In the genomic region with DNA sequence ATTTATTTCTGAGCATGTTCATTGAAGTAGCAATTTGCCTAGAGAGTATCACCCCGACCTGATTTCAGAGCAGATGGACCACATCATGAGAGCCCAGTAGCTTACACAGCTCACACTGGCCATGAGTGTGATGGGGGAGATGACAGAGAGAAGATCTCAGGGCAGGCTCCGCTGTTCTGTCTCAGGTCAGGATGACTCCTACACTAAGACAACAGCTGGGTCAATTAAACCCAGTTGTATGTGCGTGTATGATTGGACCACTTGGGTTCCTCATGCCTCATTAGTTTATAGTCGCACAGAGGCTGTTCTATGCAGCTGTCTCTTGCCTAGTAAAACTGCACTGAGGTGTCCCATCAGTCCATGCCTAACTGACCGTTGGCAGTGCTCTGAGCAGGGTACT, we compare ENCODE assay signal across 27 mouse cellular contexts.
DNase-seq lines count a peak whose midpoint lies in the region; ATAC-seq and TF ChIP-seq lines count a peak whose summit lies in the region.
"Had no signal": no experiment of that assay in that cellular context is flagged by ENCODE, and none has a peak within 500 bp of the region (broad histone marks: within the 10 kb centered on the region; RNA-seq: fewer than 3 reads in every experiment).

No protein-coding gene starts in this region.

- DNase-seq in kidney, adult 2 months: no peak
- DNase-seq in kidney, postnatal 36 days: no peak
- DNase-seq in cerebellum, postnatal 10 days: no peak
- DNase-seq: adrenal gland, adult 8-10 months; adrenal gland, postnatal 14 days; adrenal gland, postnatal 36 days; cerebellum, adult 11-12 months; cerebellum, adult 2 months; cerebellum, adult 9-10 months; cerebellum, postnatal 14 days; cerebellum, postnatal 36 days; embryo, embryonic 11 days had no signal

- ATAC-seq in kidney, embryonic 14.5 days (ENCODE audit: low FRiP score, low TSS enrichment): peak; percentile 86
- peak; percentile 79 for ATAC-seq in kidney, embryonic 16.5 days (ENCODE audit: low FRiP score, low TSS enrichment)
- ATAC-seq: activated CD4-positive, CD25-positive, alpha-beta regulatory T cell, adult 4 months; CD4-positive, CD25-positive, alpha-beta regulatory T cell, adult 4 months; forebrain, embryonic 14.5 days; forebrain, embryonic 16.5 days had no signal

- TF ChIP-seq CTCF in kidney, adult 2 months (conservative IDR thresholded peaks at IDR 0.05; ENCODE audit: insufficient read depth, insufficient read length, low read depth, low read length): no peak
- TF ChIP-seq CTCF in C2C12 (IDR thresholded peaks at IDR 0.05; ENCODE audit: control insufficient read depth, insufficient read depth, insufficient read length): no peak

- H3K4me3 ChIP-seq in kidney, embryonic 14.5 days (ENCODE audit: low read length): no peak overlapping the region
- H3K4me3 ChIP-seq in kidney, adult 2 months (ENCODE audit: insufficient read depth, low read depth, low read length): no peak overlapping the region
- H3K4me3 ChIP-seq in kidney, embryonic 16.5 days (ENCODE audit: low read length): no peak overlapping the region
- H3K4me3 ChIP-seq in C2C12 (ENCODE audit: insufficient read depth, poor library complexity, severe bottlenecking): no peak overlapping the region
- H3K4me3 ChIP-seq: embryonic facial prominence, embryonic 13.5 days; embryonic facial prominence, embryonic 15.5 days; erythroblast, embryonic 14.5 days; forebrain, embryonic 10.5 days; forebrain, embryonic 12.5 days had no signal

- H3K4me2 ChIP-seq in kidney, embryonic 14.5 days (replicated peaks; ENCODE audit: low read depth, low read length): no peak overlapping the region
- H3K4me2 ChIP-seq in kidney, embryonic 16.5 days (replicated peaks; ENCODE audit: low read depth, low read length): no peak overlapping the region
- H3K4me2 ChIP-seq: embryonic facial prominence, embryonic 13.5 days; embryonic facial prominence, embryonic 15.5 days; forebrain, embryonic 12.5 days had no signal

- H3K27me3 ChIP-seq in kidney, embryonic 14.5 days (ENCODE audit: control insufficient read depth, insufficient read depth, low read length): no peaks in the 10 kb centered on the region
- no peaks in the 10 kb centered on the region for H3K27me3 ChIP-seq in kidney, adult 2 months (replicated peaks; ENCODE audit: control insufficient read depth, insufficient read depth, low read length)
- no peaks in the 10 kb centered on the region for H3K27me3 ChIP-seq in kidney, embryonic 16.5 days (ENCODE audit: insufficient read depth, low read length)
- no peaks in the 10 kb centered on the region for H3K27me3 ChIP-seq in C2C12 (ENCODE audit: control insufficient read depth, insufficient read depth, insufficient read length)
- H3K27me3 ChIP-seq: CH12.LX; embryonic facial prominence, embryonic 13.5 days; embryonic facial prominence, embryonic 15.5 days; forebrain, embryonic 12.5 days; Patski had no signal

- no peaks in the 10 kb centered on the region for H3K79me3 ChIP-seq in C2C12 (ENCODE audit: low read depth)

- H3K9me3 ChIP-seq in kidney, embryonic 14.5 days (ENCODE audit: control insufficient read depth, low read length): no peaks in the 10 kb centered on the region
- H3K9me3 ChIP-seq in kidney, embryonic 16.5 days (ENCODE audit: low read length): no peaks in the 10 kb centered on the region
- H3K9me3 ChIP-seq: embryonic facial prominence, embryonic 13.5 days; embryonic facial prominence, embryonic 15.5 days; forebrain, embryonic 10.5 days; forebrain, embryonic 12.5 days; G1E had no signal

- no peak overlapping the region for H3K27ac ChIP-seq in kidney, embryonic 14.5 days (ENCODE audit: low read depth, low read length)
- H3K27ac ChIP-seq in kidney, adult 2 months (ENCODE audit: insufficient read depth, low read depth, low read length): no peak overlapping the region
- H3K27ac ChIP-seq in kidney, embryonic 16.5 days (ENCODE audit: low read length): no peak overlapping the region
- H3K27ac ChIP-seq: embryonic facial prominence, embryonic 13.5 days; embryonic facial prominence, embryonic 15.5 days; forebrain, embryonic 10.5 days; forebrain, embryonic 12.5 days had no signal

- H3K36me3 ChIP-seq in kidney, embryonic 14.5 days (ENCODE audit: control insufficient read depth, insufficient read depth, low read length): peaks cover 16% of the 10 kb centered on the region; the same call in 1 of the 2 replicates
- 0 out of 2 replicates have a peak, but pooled peaks cover 1% of the 10 kb centered on the region for H3K36me3 ChIP-seq in kidney, adult 2 months (ENCODE audit: control insufficient read depth, insufficient read depth, low read length)
- peaks cover 25% of the 10 kb centered on the region; the same call in 1 of the 2 replicates for H3K36me3 ChIP-seq in kidney, embryonic 16.5 days (ENCODE audit: insufficient read depth, low read length)
- H3K36me3 ChIP-seq in C2C12 (ENCODE audit: control insufficient read depth, insufficient read depth): no peaks in the 10 kb centered on the region
- H3K36me3 ChIP-seq: embryonic facial prominence, embryonic 15.5 days; forebrain, embryonic 10.5 days; forebrain, embryonic 12.5 days; G1E had no signal

- no peak for TF ChIP-seq POLR2A in kidney, adult 2 months (IDR thresholded peaks at IDR 0.05; ENCODE audit: low read depth, low read length)

- no peaks in the 10 kb centered on the region for H3K79me2 ChIP-seq in C2C12 (ENCODE audit: control insufficient read depth, insufficient read depth)

- H3ac ChIP-seq in C2C12 (ENCODE audit: control insufficient read depth, insufficient read length, low read depth): no peak overlapping the region

- WGBS in kidney, embryonic 14.5 days: 44% methylated on average over 5 of the region's 5 CpGs
- whole genome bisulfite sequencing in kidney, adult 2 months: 67% methylated on average over 5 of the region's 5 CpGs
- 57% methylated on average over 5 of the region's 5 CpGs for WGBS in kidney, embryonic 16.5 days

- H3K9ac ChIP-seq in kidney, embryonic 14.5 days (ENCODE audit: low read depth, low read length): no peak overlapping the region
- no peak overlapping the region for H3K9ac ChIP-seq in kidney, embryonic 16.5 days (replicated peaks; ENCODE audit: low read length)
- H3K9ac ChIP-seq: embryonic facial prominence, embryonic 13.5 days; embryonic facial prominence, embryonic 15.5 days; forebrain, embryonic 12.5 days had no signal

- no peaks in the 10 kb centered on the region for H3K4me1 ChIP-seq in kidney, embryonic 14.5 days (ENCODE audit: control insufficient read depth, insufficient read depth, low read length)
- H3K4me1 ChIP-seq in kidney, adult 2 months (ENCODE audit: control insufficient read depth, insufficient read depth, low read length): no peaks in the 10 kb centered on the region
- no peaks in the 10 kb centered on the region for H3K4me1 ChIP-seq in kidney, embryonic 16.5 days (ENCODE audit: insufficient read depth, low read length)
- H3K4me1 ChIP-seq: embryonic facial prominence, embryonic 13.5 days; embryonic facial prominence, embryonic 15.5 days had no signal

TF ChIP-seq in C2C12, 6 proteins besides CTCF, POLR2A, EP300 and RAD21:
- peak; percentile 65 for TF ChIP-seq MYOD1 (IDR thresholded peaks at IDR 0.05; ENCODE audit: control insufficient read depth, insufficient read length, low read depth)
- TF ChIP-seq MYOG (IDR thresholded peaks at IDR 0.05; ENCODE audit: control insufficient read depth, extremely low read depth, insufficient read length): no peak
- no peak for TF ChIP-seq CEBPB (IDR thresholded peaks at IDR 0.05; ENCODE audit: low read depth)
- no peak for TF ChIP-seq FOSL1 (IDR thresholded peaks at IDR 0.05; ENCODE audit: insufficient read depth, low read length, poor library complexity, severe bottlenecking)
- TF ChIP-seq USF1 (IDR thresholded peaks at IDR 0.05; ENCODE audit: low read depth): no peak
- no peak for TF ChIP-seq MAX (IDR thresholded peaks at IDR 0.05)
